Mouse (Mus musculus) adrenal gland, postnatal 36 days (tissue): Measurements from ENCODE around the gene Apoc4. TPM values are rescaled to one million over a fixed set of nuclear protein-coding genes. Genes with fewer than 3 reads are reported as not detected.
A peak's percentile ranks its signal among the peaks of the same experiment; 100 is the strongest.
"Not testable (repeated sequence)": the region's sequence is repeated elsewhere in the genome, so short reads cannot be mapped to it uniquely, and the experiment has no call there.

Source experiments
- DNase-seq, 2 experiments: peaks; one replicate each; pipeline ENCODE4 v3.0.0; 2021; ENCODE audit warnings: mixed read lengths in 1 of 2
- total RNA-seq, 2 experiments: library from RNA; stranded (reverse); gene quantifications; 2 replicates each; pipeline ENCODE4 v1.2.3; 2021

The Apoc4 gene
- total RNA-seq, 2 experiments from 2014 or later, result 42.0 to 110 TPM

GRCm38 (mm10) chr7:19699827-19700148, 18.5 kb upstream of the Apoc4 start:
- no peak for DNase-seq

DNA sequence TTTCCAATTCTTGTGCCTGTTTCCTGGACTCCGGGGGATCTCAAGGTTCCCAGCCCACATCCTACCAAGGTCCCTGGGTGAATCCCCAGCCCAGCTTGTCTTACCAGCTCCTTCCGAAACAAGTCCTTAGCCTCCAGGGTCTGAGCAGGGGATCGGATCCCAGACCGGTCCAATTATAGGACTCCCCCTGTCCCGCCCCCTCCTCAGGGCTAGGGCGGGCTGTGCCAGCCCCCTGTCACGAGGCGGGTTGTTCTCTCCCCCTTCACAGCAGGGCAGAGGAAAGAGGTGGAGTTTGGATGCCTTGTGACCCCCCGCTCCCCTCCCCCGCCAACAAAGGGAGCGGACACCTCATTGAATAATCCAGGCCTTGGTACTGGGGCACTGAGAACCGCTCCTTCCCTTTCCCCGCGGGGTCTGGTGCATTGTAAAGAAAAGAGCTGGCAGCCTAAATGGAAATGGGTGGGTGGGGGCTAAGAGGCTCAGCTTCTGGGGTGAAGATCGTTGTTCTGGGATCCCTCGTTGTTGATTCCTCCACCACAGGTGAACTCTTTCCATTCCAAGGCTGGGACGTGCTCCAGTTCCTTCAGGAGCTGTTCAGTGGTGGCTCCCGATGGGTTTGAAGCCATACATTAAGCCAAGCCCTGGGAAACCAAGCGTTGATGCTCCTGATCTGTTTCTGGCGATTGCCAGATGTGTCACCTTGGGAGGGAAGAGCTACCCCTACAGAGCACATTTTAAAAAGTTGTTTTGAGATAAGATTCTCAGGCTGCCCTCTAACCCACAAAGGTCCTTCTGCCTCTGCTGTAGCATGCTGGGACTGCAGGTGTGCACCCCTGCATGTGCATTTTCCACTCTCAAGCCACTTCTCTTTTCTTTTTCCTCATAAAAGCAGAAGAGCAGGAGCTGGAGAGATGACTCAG, 17.9 kb upstream of the Apoc4 start, which contains the start of gene Apoe:
Apoe (minus strand) TSS at position 282 of the 920 bp plus-strand sequence.
- peak; percentile 67 to 84 for DNase-seq

GRCm38 (mm10) chr7:19697949-19698906, 16.9 kb upstream of the Apoc4 start:
- DNase-seq, result no peak

- DNase-seq, result no peak
Observed at GRCm38 (mm10) chr7:19696336-19696873, 15.1 kb upstream of the Apoc4 start.

GRCm38 (mm10) chr7:19695881-19696280, 14.6 kb upstream of the Apoc4 start:
- DNase-seq, result no peak

GRCm38 (mm10) chr7:19695213-19695594, 13.9 kb upstream of the Apoc4 start:
- no peak for DNase-seq

- peak in 1 of 2 experiments; percentile 51 for DNase-seq
Observed at GRCm38 (mm10) chr7:19694336-19695212, 13.3 kb upstream of the Apoc4 start.

GRCm38 (mm10) chr7:19693421-19693820, 12.1 kb upstream of the Apoc4 start:
- peak; percentile 79 to 80 for DNase-seq

DNA sequence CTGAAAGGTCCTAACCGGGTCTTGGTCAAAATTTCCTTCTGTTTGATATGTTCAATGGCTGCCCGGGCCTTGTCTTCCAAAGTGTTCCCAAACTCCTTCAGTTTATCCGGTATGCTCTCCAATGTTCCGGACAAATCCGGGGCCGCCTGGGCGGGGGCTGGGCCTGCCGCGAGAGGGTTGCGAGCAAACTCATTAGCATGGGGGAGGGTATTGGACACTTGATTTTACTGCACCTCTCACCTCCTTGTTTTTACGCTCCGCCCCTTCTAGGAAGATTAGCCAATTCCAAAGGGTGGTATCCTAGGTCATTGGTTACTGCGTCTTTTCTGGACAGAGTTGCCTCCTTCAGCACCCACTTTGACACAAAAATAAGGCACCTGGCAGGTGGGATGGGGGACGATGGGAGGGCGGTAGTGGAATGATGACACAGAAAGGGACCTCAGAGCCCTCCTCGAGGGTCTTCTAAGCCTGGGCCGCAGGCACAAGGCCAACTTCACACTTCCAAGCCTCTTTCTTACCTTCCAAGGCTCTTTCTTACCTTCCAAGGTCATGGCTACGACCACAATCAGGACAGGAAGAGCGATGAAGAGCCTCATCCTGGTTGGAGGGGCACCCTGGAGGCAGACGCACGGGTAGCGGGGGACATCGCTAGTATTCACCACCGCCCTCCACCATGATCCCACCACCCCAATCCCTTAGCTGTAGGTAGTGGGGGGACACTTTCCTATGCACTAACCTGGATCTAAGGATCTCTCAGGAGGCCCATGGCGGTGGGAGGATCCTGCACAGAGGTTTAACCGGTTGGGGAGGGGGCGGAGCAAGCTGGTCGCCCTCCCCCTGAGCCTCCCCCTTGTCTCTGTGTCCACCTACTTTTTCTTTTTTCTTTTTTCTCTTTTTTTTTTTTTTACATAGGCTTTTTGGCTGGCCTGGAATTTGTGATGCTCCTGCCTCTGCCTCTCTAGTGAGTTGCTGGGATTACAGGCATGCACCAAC, 10.9 kb upstream of the Apoc4 start, which contains the start of gene Apoc1:
Apoc1 (minus strand) TSS at position 788 of the 993 bp plus-strand sequence.
- peak; percentile 61 to 65 for DNase-seq

GRCm38 (mm10) chr7:19691434-19691833, 10.2 kb upstream of the Apoc4 start:
- no peak for DNase-seq

DNA sequence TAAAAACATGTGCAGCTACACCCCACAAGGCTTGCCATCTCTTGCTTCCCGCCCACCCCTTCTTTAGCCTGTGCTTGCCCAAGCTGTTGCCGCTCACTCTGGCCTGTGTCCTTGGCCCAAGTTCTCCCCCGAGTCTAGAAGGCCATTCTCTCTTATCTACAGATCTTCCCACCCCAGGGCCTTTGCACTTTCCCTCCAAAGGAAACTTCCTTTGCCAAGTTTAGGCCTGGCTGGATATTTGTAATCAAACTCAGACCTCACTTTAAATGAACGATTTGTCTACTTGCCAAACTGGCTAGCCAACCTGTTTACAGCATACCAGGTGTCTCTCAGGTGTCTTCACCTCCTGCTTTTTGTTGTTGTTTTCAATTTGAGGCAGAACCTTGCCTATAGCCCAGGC, 9.6 kb upstream of the Apoc4 start:
- DNase-seq, result no peak

DNA sequence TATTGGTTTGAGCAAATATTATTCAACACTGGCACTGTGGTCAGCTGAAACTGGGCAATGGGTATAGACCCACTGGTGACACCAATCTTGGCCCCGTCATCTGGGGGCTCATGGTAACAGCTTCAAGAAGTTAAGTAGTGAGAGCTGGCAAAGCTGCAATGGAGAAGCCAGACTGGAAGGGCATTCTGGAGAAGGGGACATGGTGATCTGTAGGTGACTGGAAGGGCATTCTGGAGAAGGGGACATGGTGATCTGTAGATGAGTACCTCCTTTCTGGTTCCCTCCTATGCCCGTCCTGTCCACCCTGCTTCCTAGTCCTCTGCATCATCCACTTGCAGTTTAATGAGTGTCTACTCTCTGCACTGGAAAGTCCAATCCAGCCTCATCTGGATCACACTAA, 7.3 kb upstream of the Apoc4 start:
- no peak for DNase-seq

- DNase-seq, result no peak
Observed at GRCm38 (mm10) chr7:19688101-19688500, 6.8 kb upstream of the Apoc4 start.

DNA sequence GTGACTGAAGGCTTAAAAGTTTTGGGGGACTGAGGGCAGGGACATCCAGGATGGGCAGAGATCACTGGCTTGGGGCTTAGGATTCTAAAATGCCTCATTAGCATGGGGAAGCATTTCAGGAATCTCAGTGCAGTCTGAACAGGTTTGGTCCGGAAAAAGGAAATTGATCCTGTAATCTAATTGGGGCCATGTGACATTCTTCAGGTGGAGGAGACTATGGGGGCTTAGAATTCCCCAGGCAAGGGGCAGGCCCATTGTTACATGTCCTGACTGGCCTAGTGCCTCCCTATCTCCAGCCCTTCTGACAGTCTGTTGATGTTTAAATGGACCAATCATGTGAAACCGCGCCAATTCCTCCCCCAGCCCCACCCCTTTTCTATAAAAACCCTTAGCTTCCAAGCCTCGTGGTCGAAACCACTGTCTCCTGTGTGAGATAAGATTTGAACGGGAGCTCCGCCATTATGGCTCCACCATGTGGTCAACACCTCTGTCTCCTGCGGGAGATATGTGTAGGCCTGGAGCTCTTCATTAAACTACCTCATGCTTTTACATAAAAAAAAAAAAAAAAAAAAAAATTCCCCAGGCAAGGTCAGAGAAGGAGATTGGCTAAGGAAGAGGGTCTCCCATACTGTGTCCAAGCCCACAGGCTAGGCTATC, 5.8 kb upstream of the Apoc4 start:
- not testable (repeated sequence) for DNase-seq

DNA sequence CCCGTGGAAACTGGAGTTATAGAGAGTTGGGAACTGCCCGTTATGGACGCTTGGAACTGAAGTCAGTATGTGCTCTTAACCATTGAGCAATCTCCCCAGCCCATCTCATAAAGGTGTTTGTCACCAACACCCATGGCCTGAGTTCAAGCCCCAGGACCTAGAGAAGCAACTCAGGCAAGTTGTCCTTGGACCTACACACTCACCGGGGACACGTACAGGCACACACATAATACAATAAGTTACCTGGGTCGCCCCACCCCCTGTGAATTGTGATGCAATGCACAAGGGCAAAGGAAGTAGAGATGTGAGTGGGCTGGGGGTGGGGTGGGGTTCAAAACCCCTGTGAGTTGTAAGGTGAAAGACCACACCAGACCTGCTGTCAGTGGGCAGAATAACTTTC, 5.2 kb upstream of the Apoc4 start:
- no peak for DNase-seq

DNA sequence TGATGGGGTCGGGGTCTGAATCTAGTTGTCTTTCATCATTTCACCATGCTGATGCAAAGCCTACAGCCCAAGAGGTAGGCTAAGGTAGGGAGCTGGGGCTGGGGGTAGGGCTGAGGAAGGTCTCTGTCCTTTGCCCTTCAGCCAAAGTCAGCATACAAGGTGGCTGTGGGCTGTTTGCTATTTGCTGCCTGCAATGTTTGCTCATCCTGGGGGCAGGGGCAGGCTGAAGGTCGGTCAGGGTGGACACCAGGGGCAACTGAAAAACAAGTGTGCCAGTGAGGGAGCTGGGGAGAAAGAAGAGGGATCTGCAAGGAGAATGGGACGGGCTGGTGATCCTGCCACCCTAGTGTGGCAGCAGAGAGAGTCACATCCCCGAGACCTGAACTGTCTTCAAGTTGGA, 4.1 kb upstream of the Apoc4 start:
- DNase-seq, result no peak

DNA sequence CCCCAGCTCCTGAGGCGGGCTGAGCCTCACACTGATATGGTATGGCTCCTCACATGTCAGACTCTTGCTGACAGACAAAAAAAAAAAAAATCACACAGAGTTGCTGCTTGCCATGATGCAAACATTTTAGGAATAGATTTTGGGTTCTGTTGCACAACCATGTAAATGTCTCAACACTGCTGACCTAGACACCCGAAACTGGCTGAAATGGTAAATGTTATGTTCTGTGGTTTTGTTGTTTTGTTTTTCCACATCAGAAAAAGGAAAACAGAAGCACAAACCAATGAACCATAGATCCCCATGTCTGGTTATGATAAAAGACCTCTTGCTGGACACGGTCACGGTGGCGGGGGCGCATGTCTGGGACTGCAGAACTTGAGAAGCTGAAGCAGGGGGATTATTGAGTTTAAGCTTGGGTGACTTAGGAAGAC, 2.5 kb upstream of the Apoc4 start:
- no peak for DNase-seq

DNA sequence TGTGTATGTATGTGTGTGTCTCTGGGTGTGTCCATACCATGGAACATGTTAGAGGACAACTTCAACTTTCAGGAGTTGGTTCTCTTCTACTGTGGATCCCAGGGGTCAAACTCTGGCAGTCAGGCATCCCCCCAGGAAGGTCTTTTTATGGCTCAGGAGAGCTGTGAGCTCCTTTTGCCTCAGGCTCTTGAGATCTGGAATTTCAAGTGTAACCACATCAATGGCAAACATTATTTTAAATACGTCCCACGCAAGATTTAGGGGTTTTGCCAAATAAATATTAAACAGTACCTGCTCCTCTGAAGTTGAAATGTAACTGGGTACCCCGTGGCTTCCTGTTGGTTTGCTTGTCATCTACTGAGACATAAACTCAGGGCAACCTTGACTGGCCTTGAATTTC, 1.7 kb upstream of the Apoc4 start:
- no peak for DNase-seq

- peak in 1 of 2 experiments; percentile 52 for DNase-seq
Observed at GRCm38 (mm10) chr7:19680702-19681101, 577 bp downstream of the Apoc4 start.

- DNase-seq, result no peak
Observed at GRCm38 (mm10) chr7:19678901-19679300, 2.4 kb downstream of the Apoc4 start.
